In the genomic region with DNA sequence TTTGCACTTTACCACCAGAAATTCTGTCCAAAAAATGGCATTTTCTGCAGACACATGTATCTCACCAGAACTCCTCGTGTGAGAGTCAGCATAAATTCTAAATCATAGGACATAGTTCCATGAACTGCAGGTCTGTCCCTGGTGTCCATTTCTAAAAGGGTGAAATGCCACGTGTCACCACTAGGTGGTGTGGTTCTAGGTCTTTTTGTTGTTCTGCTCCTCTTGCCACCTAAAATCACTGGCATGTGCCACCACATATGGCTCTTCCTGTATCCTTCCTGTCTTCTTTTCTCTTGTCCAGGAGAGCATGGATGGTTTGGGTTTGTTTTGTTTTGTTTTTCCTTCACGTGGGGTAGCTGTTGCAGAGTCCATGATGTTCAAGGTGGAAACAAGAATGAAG, we compare ENCODE assay signal across 10 mouse cellular contexts. TPM values are rescaled to one million over a fixed set of nuclear protein-coding genes. Genes with fewer than 3 reads are reported as not detected.
DNase-seq lines count a peak whose midpoint lies in the region; ATAC-seq lines count a peak whose summit lies in the region.
"Had no signal": no experiment of that assay in that cellular context is flagged by ENCODE, and none has a peak within 500 bp of the region (broad histone marks: within the 10 kb centered on the region; RNA-seq: fewer than 3 reads in every experiment).

No protein-coding gene starts in this region.

- peak; percentile 29 for DNase-seq in gastrocnemius, postnatal 10 days
- no peak for DNase-seq in gastrocnemius, postnatal 14 days
- peak; percentile 54 for DNase-seq in right cerebral cortex, adult 18-20 months
- DNase-seq in right cerebral cortex, postnatal 14 days = no peak
- peak; percentile 11 for DNase-seq in c-Kit-positive CD71-positive TER-119-negative erythroid progenitor cells, embryonic 14.5 days (ENCODE audit: low read depth)
- peak; percentile 54 for DNase-seq in hindlimb bud, embryonic 11.5 days (ENCODE audit: extremely low spot score, low read depth, low spot score)
- peak; percentile 96 for DNase-seq in midbrain, embryonic 11.5 days (ENCODE audit: low spot score, missing footprints)

- no peaks in the 10 kb centered on the region for H3K36me3 ChIP-seq in midbrain, embryonic 11.5 days (ENCODE audit: control insufficient read depth, insufficient read depth, low read length)
- H3K36me3 ChIP-seq: heart, embryonic 13.5 days had no signal

- H3K27me3 ChIP-seq in midbrain, embryonic 11.5 days (ENCODE audit: control insufficient read depth, insufficient read depth, low read length) = no peaks in the 10 kb centered on the region
- H3K27me3 ChIP-seq: heart, embryonic 13.5 days had no signal

- H3K9ac ChIP-seq in midbrain, embryonic 11.5 days (ENCODE audit: low read length) = no peak overlapping the region
- H3K9ac ChIP-seq: heart, embryonic 13.5 days had no signal

- no peak overlapping the region for H3K4me2 ChIP-seq in midbrain, embryonic 11.5 days
- H3K4me2 ChIP-seq: heart, embryonic 13.5 days had no signal

- intact Hi-C loops in gastrocnemius, postnatal 14 days (cut with DNase I; ENCODE audit: low total_unique reads) = no loop called here

- 17% methylated on average over 3 of the region's 3 CpGs for WGBS in midbrain, embryonic 11.5 days

- H3K4me1 ChIP-seq in midbrain, embryonic 11.5 days (ENCODE audit: control insufficient read depth, insufficient read depth, low read length) = no peaks in the 10 kb centered on the region
- H3K4me1 ChIP-seq: heart, embryonic 13.5 days had no signal

- no peak overlapping the region for H3K27ac ChIP-seq in midbrain, embryonic 11.5 days (ENCODE audit: low read depth, low read length)
- H3K27ac ChIP-seq: heart, embryonic 13.5 days; macrophage had no signal

- ATAC-seq in midbrain, embryonic 11.5 days (ENCODE audit: low FRiP score) = no peak
- no peak for ATAC-seq in megakaryocyte, adult 5-6 weeks (ENCODE audit: poor library complexity, severe bottlenecking)

- H3K9me3 ChIP-seq in midbrain, embryonic 11.5 days (ENCODE audit: control insufficient read depth, low read length) = no peaks in the 10 kb centered on the region
- H3K9me3 ChIP-seq: heart, embryonic 13.5 days had no signal

- no peak overlapping the region for H3K4me3 ChIP-seq in midbrain, embryonic 11.5 days (ENCODE audit: low read depth, low read length)
- H3K4me3 ChIP-seq: heart, embryonic 13.5 days had no signal

RNA-seq across cellular contexts. Expression of a gene that starts 42.7 kb away (rescaled TPM):
- 100 to 1,000 TPM in 1 of 2 experiments, 10 to 100 TPM in 1; 83.3 to 107 TPM for total RNA-seq in gastrocnemius, postnatal 10 days (2021)
- total RNA-seq in gastrocnemius, postnatal 14 days (2021) = 10 to 100 TPM; 63.6 to 66.6 TPM
- polyA plus RNA-seq in midbrain, embryonic 11.5 days (2014; fragmentation: Nextera tagmentation; extraction: Ambion mirVana) = 67.3 and 69.4 TPM in 2 replicates
- total RNA-seq in megakaryocyte, adult 5-6 weeks (2015) = not detected in 2 replicates
- not detected in 2 replicates for total RNA-seq in megakaryocyte, adult 5-6 weeks (2017)
- polyA plus RNA-seq: macrophage had no signal

Comparison
In these comparisons a context has a peak if more than half of its experiments do, and no peak if none do; other contexts are left out.
1. DNase-seq: peak in gastrocnemius, postnatal 10 days (single experiment), right cerebral cortex, adult 18-20 months (single experiment), c-Kit-positive CD71-positive TER-119-negative erythroid progenitor cells, embryonic 14.5 days (single experiment), hindlimb bud, embryonic 11.5 days (single experiment) and midbrain, embryonic 11.5 days (single experiment); none in gastrocnemius, postnatal 14 days (single experiment) and right cerebral cortex, postnatal 14 days (single experiment).
2. RNA of a gene that starts 42.7 kb away (total RNA-seq): 83.3 to 107 TPM in gastrocnemius, postnatal 10 days and 63.6 to 66.6 TPM in gastrocnemius, postnatal 14 days; not detected in megakaryocyte, adult 5-6 weeks; every median in the first group is over 10 times any median in the second.